Mouse (Mus musculus): ENCODE data around the gene Creb3l2.
A peak's percentile ranks its signal among the peaks of the same experiment; 100 is the strongest.
"Not testable (repeated sequence)": the region's sequence is repeated elsewhere in the genome, so short reads cannot be mapped to it uniquely, and the experiment has no call there.

Gene Creb3l2

DNA sequence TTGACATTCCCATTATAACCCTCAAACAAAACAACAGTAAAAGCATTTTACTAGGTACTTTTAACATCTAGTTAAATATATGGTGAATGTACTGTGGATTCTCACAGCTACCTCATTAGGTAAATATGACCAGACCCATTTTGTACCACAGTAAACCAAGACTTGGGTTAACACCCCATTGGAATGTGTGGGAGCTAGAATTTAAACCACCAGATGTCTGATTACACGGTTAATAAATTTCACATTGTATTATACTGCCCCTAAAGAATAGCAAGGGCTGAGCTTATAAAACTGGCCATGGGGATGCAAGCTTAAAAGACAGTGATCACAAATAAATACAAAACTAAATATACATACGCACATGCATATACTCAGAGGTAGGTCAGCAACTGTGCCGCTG lies 34.1 kb downstream of the Creb3l2 start:
- DNase-seq = no peak

DNA sequence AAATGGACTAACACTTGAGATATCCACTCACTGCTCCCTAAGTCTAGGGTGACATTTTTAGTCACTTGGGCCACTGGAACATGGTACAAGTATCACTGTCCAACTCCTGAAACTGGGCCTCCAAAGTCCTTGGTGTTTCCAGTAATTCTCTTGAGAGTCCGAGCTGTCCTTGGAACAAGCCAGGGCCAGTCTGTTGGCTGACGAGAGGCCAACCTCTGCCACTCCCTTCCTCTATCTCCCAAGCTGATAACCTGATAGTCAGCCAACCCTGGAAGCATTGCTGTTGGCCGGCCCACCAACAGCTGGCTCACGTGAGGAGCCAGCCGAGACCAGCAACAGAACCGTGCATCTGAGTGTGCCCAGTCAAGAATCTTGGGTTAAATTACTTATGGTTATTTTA lies 35.0 kb downstream of the Creb3l2 start:
- DNase-seq = no peak

- DNase-seq = no peak
These were observed 35.9 kb downstream of the Creb3l2 start for GRCm38 (mm10) chr6:37406018-37406417.

DNA sequence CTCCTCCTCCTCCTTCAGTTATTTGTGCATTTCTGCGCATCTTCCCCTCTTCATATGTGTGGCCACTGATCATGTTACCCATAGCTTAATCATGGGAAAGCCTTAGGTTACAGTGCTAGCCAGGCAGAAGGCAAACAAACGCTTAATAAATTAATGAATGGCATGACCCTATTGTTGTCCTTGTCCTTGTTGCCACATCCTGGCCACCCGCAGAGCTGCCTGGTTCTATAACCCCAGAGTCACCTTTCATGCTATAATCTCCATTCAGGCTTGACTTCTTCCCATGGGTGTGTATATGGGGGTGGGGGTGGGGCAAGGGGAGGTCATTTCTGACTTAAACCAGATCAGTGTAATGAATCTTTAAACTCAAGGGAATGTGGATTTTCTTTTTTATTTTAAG lies 37.6 kb downstream of the Creb3l2 start:
- DNase-seq = no peak

- DNase-seq = no peak
These were observed 40.0 kb downstream of the Creb3l2 start for GRCm38 (mm10) chr6:37401928-37402327.

DNA sequence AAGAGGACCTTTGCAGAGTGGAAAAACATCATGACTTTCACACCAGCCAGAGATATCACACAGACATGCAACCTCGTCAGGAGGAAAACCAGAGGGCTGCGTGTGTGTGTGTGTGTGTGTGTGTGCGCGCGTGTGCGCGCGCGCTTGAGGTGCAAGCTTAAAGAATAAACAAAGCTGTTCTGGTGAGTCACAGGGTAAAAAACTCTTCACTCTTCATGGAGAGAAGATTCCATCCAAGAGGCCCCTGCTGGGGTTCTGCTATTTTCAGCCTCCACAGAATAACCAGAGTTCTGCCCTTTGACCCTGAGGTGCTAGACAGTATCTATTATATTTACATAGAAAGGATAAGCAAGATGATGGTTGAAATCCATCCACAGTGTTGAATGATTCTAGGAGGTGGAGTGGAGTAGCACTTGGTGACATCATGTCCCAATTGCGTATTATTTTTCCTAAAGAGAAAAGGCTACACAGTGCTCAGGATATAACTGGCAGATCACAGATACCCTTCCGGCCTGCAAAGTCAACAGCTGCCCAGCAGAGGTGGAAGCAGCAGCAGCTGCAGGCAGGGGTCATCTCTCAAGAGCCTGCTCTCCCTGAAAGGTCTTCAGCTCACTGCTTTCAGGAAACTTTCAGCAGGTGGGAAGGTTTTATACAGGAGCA lies 41.0 kb downstream of the Creb3l2 start:
- no peak for DNase-seq

DNA sequence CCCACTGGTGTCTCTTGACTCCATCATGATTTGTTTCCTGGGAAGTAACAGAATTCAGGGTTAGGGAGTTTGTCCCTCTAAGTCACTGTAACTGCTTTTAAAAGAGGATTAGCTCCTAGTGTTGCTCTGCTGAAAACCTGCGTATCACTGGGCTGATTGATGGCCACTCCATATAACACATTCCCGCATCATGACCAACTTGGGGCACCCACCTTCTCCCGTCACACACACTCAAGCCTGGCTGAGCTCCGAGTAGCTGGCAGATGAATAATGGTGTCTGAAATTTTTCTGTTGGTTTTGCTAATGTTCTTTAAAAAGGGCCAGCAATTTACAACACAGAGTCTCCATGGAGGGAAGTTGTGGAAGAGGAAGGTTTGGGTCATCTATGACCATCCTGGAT lies 41.8 kb downstream of the Creb3l2 start:
- DNase-seq = no peak

DNA sequence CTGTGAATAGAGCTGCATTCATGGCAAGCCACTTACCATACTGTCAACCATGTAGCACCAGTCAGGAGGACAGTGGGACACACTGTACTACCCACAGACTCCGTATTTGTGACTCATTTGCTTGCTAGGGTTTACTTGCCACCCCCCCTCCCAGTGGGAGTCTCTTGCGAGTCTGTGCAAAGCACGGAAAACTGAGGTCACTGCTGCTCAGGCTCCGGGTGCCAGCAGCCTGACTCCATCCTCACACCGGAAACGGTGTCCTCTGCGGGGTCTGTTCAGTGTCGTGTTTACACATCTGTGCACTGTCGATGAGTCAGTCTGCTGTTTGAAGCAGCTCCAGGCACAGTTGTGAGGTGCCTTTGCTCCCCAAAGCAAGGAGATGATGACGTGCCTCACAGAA lies 43.0 kb downstream of the Creb3l2 start:
- peak; percentile 28 for DNase-seq

GRCm38 (mm10) chr6:37397973-37398372 lies 44.0 kb downstream of the Creb3l2 start:
- no peak for DNase-seq

DNA sequence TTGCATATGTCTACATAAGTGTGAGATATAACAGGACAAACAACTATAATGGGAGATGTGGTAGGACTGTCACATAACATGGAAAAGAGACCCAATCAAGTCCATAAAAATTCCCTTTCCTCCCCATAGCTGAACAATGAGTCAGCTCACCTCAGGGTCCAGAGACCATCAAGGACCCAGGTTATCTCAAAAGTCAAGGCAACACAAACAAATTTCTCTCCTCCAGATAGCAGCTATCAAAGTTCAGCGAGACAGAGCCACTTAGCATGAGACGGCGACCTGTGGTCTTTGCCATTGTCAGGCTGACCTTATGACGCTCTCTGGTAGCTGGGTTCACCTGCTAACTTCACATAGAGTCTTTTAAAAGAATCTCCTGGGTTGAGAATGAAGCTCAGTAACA lies 44.7 kb downstream of the Creb3l2 start:
- no peak for DNase-seq

GRCm38 (mm10) chr6:37396127-37396526 lies 45.8 kb downstream of the Creb3l2 start:
- DNase-seq = no peak

GRCm38 (mm10) chr6:37393263-37393662 lies 48.7 kb downstream of the Creb3l2 start:
- no peak for DNase-seq

GRCm38 (mm10) chr6:37392262-37392661 lies 49.7 kb downstream of the Creb3l2 start:
- no peak for DNase-seq

GRCm38 (mm10) chr6:37391313-37391712 lies 50.6 kb downstream of the Creb3l2 start:
- no peak for DNase-seq

DNA sequence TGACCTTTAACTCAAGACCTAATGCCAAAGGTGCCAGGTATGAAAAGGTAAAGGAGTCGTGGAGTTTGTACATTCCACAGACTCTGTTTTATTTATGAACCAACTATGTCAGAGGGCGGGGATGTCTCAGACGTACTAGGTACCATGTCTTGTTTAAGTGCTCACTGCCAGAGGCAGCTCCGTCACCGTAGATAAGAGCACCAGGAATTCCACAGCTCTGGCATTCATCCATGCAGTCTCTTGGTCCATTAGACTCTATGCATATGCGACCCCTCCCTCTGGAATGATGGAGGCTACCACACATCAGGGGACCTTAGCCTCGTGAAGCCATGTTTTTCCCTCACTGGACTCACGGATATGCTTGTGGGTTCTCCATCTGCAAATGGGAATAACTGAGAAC lies 53.0 kb downstream of the Creb3l2 start:
- DNase-seq = no peak

- DNase-seq = no peak
These were observed 53.4 kb downstream of the Creb3l2 start for GRCm38 (mm10) chr6:37388501-37388900.

GRCm38 (mm10) chr6:37387281-37387680 lies 54.7 kb downstream of the Creb3l2 start:
- DNase-seq = no peak

- DNase-seq = no peak
These were observed 56.2 kb downstream of the Creb3l2 start for GRCm38 (mm10) chr6:37385602-37386285.

- no peak for DNase-seq
These were observed 59.2 kb downstream of the Creb3l2 start for GRCm38 (mm10) chr6:37382761-37383160.

GRCm38 (mm10) chr6:37377836-37378580 lies 63.9 kb downstream of the Creb3l2 start:
- DNase-seq = no peak

GRCm38 (mm10) chr6:37377387-37377786 lies 64.6 kb downstream of the Creb3l2 start:
- not testable (repeated sequence) for DNase-seq

DNA sequence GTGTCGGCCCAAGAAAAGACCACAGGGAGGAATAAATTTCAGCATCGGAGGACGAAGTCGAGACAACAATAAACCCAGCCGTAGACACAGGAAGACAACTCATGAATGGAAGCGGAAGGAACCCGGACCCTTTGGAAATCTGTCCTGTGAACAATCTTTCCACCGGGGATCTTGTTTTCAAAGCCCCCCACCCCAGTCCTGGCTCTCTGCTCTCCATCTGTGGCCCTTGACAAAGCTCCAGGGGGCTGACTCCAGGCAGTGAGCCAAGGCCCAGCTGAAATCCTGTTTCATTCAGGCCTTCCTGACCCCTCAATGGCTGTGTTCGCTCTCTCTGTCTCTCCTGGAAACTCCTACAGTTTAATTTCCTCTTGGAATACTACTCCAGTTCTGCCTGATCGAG lies 66.5 kb downstream of the Creb3l2 start:
- no peak for DNase-seq

DNA sequence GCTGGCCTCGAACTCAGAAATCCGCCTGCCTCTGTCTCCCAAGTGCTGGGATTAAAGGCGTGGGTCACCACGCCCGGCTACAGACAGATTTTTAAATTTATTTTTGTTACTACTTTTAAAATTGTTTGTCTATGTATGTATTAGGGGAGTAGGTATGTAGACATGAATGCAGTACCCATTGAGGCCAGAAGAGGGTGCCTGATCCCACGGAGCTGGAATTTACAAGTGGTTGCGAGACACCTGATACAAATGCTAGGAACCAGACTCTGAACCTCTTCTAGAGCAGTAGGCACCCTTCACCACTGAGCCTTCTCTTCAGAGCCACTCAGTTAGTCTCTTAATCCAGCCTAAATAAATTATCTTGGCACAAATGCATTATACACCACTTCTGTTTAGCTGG lies 70.6 kb downstream of the Creb3l2 start:
- no peak for DNase-seq

GRCm38 (mm10) chr6:37370566-37370965 lies 71.4 kb downstream of the Creb3l2 start:
- DNase-seq = no peak

All from layer of hippocampus, adult 9-11 months (tissue).